Mouse (Mus musculus): Measurements from ENCODE around the gene Tmem43.

The Tmem43 gene

DNA sequence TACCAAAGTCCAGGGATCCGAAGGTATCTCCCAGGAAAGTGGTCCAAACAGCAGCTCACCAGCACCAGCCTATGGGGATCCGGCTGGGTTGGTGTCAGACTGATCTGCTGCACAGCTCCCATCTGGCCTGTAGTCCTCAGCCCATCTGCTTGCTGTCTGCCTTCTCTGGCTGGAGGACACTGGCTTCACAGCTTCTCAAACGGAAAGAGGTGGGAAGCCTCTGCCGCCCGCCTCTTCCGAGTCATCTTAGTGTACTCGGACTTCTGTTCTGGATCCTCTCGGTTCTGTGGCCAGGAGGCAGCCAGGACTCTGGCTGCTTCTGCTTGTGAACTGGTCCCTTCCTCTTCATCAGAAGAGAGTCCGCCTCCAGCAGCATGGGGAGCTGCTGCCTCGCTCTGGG is 16.4 kb downstream of the Tmem43 start:
- peak; percentile 42 for DNase-seq (ENCODE audit: low spot score)

DNA sequence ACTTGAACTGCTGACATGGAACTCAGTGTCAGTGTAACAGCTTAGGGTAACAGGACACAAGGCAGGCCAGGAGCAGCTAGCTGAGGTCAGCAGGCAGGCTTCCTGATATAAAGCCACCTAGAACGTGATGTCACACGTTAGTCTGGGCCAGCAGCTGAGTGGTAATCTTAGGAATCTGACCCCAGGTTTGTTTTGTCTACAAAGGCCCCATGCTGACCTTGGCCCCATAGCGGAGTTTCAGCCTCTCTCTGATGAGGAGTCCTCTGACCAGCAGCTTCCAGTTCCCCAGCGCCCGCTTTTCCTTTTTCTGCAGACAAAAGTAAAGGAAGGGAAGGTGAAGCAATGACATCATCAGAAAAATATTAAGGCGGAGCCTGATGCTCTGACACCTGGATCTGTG is 17.5 kb downstream of the Tmem43 start:
- no peak for DNase-seq (ENCODE audit: low spot score)

DNA sequence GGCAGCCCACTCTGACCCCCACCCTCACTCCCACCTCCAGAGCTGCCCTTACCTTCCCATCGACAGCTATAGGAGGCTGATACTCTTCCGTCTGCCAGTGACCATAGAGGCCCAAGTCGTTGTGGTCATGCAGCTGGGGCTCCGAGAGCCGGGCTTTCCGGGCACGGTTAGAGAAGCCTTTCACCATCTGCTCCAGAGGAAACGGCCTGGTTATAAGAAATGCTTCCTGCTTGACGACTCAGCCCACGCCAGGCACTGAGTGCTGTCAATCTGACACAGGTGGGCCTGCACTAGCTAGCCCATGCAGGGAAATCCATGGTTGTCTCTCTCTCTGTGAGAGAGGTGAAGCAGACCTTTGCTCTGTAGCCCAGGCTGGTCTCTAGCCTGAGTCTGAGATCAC is 19.6 kb downstream of the Tmem43 start:
- DNase-seq (ENCODE audit: low spot score) = no peak

DNA sequence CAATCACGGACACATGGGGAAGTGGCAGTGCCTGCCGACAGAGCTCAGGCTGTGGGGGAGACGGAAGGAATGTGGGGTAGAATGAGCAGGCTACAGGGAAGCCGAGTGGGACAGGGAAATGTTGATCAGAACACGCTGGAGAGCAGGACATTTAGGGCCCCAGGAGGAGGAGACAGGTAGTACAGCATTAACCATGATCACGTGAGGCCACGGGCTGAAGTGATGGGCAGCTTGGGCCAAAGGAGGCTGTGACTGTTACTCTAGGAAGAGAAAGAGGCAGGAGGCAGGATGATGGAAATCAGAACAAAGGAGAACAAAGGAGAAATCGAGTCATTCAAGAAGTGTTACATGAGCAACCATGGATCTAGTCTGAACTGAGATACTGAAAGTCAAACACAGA is 21.0 kb downstream of the Tmem43 start:
- no peak for DNase-seq (ENCODE audit: low spot score)

DNA sequence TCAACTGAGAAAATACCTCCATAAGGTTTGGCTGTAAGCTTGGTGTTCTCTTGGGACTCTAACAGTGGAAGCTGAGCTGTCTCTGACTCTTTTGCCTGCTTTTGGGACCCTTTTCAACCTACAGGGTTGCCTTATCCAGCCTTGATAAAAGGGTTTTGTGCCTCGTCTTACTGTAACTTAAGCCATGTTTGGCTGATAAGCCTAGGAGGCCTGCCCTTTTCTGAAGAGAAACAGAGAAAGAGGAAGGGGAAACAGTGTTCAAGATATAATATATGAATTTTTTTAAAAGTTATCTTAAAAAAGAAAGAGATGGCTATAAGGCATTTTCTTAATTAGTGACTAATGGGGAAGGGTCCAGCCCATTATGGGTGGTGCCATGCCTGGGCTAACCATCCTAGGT is 29.8 kb downstream of the Tmem43 start:
- no peak for DNase-seq (ENCODE audit: low spot score)

DNA sequence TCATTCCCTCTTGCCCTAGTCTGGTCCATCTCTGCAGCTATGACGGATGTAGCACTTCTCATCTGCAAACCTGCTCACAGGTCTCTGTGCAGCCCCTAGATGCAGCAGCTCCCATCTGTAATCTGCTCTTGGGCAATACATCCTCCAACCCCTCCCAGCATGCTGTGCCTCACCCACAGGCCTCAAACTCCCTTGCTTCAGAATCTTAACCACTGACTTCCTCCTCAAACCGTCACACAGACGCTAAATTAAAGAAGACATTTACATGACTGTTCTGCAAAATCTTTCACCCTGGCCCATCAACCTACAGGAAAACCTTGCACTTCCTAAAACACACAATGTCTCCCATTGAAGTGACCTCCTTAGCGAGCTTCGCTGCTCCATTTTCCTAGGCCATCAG is 32.5 kb downstream of the Tmem43 start:
- no peak for DNase-seq (ENCODE audit: low spot score)

DNA sequence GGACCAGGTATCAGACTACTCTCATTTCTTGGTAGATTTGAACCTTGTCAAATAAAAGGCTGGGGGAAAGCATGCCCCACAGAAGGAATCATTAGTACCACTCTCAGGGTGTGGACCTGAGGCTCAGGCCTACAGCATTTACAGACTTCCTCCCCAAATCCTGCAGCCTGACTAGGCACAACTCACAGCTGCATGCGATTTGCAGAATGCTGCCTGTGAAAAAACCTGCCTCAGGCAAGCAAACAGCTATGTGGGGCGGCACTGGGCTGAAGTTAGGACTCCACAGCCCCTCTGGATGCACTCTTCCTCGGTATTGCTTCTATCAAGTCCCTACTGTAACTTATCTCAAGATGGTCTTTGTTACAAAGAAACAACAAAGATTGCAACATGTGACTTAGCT is 34.5 kb downstream of the Tmem43 start:
- DNase-seq (ENCODE audit: low spot score) = no peak

DNA sequence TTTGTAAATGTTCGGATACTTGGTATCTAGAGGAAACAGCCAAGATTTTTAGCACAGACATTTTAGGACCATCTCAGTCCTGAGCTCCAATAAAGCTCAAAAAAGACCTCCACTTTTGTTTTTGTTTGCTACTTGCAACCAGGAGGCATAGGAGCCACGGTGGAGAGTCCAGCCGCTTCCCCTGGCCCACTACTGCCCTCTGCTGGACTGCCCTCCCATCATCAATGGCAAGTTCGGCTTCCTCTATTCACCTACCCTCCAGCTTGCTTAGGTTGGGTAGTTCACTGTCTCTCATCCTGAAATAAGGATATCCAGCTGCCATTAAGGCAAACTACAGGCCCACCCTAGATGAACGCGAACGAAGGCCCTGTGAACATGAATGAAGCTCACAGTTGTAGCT is 35.8 kb downstream of the Tmem43 start:
- no peak for DNase-seq (ENCODE audit: low spot score)

DNA sequence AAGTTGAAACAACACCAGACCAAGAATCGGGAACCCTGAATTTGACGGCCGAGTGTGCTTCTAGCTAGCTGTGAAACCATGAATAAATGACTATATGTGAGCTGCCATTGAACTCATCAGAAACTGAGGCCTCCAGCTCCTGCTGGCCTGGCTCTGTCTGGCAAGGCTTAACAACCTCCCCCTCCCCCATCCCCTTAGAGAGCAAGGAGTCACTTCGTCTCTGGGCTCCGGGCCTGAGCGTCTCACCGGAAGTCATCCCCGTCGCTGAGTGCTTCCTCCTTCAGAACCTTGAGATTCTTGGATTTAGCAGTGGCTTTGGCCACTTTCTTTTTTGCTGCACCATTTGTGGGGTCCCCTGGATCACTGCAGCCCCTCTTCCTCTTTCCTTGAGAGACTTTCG is 36.7 kb downstream of the Tmem43 start:
- no peak for DNase-seq (ENCODE audit: low spot score)

DNA sequence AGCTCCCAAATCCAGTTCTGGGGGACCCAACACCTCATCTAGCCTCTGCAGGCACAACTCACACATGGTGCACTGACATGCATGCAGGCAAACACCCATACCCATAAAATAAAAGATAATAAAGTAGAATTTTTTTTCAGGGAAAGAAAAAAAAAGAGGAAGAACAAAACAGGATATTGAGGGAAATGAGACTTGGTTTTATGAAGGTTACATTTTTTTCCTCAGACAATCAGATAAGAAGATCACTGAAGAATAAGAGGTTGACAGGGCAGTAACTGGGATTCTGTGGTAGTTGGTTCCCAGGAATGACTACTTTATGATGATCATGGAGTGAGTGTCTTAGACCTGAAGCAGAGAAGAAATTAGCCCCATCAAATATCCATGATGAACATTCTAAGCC is 40.6 kb downstream of the Tmem43 start:
- DNase-seq (ENCODE audit: low spot score) = no peak

DNA sequence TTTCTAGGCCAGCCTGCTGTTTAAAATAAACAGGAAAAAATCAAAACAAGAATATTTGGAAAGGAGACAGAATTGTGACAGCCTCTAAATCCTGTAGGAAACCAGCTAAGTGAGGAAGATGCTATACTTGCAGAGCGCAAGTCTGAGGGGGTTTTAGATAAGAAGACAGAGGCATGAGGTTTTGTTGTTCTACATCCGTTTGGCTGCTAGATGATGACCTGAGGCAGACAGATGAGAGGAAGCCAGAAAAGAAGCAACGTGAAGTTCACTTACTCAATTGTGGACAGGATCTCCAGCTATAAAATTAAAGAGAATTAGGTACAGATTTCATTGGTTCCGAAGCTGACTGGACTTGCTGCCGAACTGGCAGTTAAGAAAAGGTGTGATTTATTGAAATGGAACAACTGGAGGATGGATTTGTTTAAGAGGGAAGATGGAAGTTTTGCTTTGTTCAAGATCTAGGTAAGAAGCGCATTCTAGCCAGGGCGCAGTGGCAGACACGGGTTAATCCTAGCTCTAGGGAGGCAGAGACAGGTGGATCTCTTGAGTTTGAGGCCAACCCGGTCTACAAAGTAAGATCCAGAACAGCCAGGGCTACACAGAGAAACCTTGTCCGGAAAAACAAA is 41.3 kb downstream of the Tmem43 start:
- DNase-seq (ENCODE audit: low spot score) = no peak

DNA sequence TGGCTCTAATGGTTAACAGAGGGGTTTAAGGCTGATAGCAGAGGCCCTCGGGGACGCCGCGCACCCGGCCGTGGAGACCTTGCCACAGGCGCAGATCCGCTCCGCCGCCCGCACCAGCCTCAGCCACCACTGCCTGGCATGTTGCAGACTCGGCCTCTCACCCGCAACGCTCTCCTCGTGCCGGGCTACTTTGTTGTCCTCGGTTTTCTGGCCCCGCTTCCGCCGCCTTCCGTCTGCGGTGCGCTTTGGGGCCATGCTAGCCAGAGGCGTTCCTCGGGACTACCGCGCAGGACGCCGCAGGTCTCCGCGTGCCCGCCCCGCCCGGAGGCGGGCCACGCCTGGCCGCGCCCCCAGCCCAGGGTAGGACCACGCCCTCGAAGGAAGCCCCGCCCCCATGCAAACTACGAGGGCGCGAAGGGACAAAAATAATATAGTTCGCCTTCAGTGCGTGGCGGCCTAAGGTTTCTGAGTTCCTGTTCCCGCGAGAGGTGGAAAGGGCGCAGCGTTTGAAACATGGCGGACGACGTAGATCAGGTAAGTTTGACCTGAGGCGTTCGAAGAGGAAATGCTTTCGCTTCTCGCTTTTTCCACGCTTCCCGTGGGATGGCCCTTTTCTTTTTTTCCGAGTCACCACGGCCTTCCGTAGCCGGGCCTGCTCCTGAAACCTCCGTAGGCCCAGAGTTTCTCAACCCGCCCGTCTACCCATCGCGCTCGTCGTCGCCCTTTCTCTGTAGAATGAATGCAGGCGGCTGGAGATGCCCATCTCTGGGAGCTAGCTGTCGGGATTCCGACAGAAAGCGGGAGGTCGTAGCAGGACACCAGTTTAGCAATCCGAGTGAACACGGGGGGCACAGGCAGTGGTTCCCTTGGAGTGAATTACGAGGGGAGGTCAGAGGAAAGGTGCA is 42.3 kb downstream of the Tmem43 start, which contains the start of the genes Xpc and Lsm3:
Gene Xpc, minus strand, starts transcription at position 344 of the 905 bp plus-strand sequence.
Gene Lsm3, plus strand, starts transcription at position 384 of the 905 bp plus-strand sequence.
- DNase-seq (ENCODE audit: low spot score) = peak; percentile 99

DNA sequence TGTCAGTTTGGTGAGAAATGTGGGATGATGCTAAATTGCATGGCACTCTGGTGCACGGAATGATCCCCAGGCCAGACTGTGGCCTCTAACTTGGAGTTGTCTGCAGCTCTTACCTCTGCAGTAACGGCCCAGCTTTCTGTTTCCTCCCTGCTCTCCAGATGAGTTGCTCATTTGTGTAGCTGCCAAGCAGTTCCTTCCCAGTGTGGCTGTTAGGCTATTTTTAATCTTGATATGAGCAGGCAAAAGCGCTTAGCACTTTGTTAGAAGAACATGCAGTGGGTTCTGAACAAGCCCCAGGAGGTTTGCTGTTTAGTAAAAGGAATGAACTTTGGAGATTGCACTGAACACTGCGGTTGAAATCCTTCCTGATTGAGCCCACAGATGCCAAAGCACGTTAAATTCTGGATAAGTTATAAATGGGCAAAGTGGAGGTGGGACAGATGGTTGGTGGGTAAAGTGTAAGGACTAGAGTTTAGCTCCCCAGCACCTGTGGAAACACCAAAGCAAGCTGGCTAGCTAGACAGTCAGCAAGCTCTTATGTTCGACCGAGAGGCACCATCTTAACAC is 45.0 kb downstream of the Tmem43 start:
- DNase-seq (ENCODE audit: low spot score) = no peak

DNA sequence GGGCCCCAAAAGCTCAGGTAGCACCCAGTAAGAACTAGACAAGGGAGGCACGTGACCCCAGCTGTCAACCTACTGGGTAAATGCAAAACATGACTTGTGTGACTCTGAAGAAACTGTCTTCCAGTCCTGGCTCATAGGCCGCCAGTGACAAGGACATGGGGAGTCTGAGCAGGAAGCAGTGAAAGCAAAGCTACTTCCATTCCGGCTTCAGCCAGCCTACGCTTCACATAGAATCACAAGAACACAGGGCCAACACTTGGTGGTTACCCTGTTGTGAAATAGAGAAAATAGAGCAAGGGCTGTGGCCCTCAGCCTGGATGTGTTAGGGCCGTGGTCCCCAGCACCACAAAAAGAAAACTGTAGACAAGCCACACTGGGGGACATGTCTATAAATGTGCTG is 49.3 kb downstream of the Tmem43 start:
- no peak for DNase-seq (ENCODE audit: low spot score)

DNA sequence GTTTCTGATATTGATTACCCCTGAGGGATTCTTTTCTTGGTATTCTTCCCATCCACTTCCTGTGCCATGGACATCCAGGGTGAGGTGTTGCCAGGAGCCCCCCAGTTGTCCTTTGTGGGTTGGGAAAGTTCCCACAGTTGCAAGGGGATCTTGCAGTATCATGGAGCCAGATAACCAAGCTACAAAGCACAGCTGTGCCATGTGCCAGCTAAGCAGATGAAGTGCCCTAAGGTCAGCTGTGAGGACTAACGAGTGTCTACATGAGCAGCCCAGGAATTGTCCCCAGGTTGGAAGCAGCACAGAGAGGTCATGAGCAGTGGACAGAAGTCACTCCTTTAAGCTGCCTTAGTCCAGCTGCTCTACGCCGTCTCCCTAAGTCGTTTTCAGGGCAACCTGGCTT is 52.0 kb downstream of the Tmem43 start:
- no peak for DNase-seq (ENCODE audit: low spot score)

DNA sequence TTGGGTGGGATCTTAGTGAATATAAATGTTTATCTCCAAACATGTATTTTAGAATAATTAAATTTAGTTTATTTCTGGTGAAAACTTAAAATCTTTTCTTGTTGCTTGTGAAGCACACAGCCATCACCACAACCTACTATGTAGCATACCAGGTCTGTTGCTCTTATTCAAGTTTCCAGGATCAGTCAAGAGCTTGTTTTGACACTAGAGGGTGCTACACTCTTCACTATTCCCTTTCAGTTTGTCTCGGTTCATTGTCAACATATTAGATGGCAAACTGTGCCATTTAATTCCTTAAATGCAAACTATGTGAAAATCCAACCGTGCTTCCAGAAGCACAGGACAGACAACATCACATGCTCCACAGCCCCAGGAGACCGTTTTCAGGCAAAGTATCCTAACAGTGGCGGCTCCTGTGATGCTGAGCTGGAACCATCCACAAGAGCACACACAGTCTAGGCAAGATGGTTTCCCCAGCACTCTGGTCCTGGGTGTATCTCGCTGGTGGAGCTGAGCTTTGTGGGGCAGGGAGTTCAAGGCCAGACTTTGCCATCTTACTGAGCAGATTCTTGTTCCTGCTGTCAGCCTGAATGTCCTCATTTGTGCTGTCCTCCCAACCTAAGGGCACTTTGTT is 53.8 kb downstream of the Tmem43 start:
- peak; percentile 69 for DNase-seq (ENCODE audit: low spot score)

DNA sequence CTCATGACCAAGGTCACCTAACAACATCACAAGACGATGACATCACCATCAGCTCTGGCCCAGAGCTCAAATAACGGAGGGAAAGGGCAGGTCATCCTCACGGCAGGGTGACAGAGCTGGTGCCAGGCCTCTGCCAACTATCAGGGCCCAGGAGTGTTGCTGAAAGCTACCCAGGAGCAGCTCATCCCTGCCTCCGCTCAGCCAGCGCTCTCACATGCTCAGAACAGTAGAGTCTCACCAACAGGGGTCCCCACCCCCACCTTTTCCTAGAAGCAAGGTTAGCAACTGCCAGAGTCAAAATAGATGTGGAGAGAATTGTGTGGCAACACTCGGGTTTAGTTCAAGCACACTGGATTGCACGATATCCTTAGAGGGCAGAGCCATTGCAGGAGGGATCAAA is 54.8 kb downstream of the Tmem43 start:
- no peak for DNase-seq (ENCODE audit: low spot score)

DNA sequence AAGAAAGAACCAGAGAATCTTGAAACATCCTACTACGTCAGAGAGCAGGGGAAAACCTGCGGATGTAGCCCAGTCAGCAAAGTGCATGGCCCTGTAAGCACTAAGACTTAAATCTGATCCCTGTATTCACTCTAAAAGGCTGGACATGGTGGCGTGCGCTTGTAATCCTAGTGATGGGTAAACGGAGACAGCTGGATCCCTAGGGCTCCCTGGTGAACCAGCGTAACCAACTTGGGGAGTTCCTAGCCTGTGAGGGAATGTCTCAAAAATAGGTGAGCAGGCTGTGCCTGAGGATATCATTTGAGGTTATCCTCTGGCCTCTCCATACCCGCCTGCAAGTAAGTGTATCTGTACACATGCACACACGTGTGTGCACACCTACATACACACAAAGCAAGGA is 57.2 kb downstream of the Tmem43 start:
- no peak for DNase-seq (ENCODE audit: low spot score)

DNA sequence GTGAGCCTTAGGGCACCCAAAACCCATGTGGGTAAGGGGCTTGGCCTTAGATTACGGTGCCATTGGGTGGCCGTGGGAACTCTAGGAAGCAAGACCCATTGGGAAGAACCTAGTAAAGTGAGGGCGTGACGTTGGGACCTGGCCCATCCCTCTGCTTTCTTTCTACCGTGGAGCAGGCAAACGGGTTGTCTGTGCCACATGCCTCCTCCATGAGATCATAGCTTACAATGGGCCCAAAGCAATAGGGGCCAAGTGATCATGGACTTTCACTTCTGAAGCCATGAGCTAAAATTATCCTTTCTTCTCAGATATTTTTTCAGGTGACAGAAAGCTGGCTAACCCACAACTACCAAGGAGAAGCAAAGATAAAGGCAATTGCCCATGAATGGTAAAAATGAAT is 57.8 kb downstream of the Tmem43 start:
- DNase-seq (ENCODE audit: low spot score) = no peak

DNA sequence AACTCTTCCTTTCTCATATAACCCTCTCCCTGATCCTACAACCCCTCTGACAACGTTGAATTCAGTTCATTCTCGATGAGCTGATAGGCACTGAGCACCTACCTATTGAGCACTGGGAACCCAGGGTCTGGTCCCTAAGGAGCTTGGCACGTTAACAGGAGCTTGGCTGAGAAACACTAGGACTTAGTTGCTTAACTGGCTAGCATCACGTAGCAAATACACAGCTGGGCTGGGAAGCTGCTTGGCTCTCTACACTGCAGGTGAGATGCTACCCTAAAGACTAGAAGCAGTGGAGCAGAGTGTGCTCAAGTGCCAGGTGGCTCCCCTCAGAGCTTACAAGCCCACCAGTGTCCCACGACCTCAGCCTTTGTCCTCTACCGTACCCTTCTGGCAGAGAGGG is 59.2 kb downstream of the Tmem43 start:
- no peak for DNase-seq (ENCODE audit: low spot score)

DNA sequence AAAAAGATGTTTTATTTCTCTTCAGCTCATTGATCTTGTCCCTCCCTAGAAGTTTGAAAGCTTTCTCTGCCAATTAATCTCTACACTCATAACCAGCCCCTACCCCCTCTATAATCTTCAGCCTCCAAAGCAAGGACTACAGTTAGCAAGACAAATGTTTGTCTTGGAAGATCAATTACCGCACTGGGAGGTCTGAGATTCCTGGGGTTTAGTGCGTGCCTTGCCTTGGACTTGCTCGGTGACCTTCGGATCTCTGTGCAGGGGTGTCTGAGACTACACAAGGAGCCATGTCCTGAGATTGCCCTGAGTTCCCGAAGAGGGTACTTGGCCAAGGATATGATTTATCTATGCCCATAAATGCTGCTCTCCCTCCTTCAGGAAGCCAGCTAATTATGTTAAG is 59.9 kb downstream of the Tmem43 start:
- DNase-seq (ENCODE audit: low spot score) = no peak

DNA sequence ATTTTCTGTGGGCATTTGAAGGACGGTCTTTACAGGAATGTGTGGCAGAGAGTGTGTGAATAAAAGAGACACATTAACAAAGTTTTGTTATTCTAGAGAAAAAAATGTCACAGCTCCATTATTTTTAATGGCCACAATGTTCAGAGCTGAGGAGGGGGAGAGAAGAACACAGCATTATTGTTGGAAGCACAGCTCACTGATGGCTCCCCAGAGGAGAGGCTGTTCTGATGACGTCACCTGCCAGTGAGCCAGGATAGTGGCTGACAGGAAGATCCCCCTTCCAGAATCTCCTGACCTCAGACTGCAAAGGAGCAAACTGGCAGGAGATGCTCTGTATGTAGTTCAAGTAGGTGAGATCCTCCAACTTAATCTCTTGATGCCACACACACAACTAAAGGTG is 60.3 kb downstream of the Tmem43 start:
- DNase-seq (ENCODE audit: low spot score) = no peak

DNA sequence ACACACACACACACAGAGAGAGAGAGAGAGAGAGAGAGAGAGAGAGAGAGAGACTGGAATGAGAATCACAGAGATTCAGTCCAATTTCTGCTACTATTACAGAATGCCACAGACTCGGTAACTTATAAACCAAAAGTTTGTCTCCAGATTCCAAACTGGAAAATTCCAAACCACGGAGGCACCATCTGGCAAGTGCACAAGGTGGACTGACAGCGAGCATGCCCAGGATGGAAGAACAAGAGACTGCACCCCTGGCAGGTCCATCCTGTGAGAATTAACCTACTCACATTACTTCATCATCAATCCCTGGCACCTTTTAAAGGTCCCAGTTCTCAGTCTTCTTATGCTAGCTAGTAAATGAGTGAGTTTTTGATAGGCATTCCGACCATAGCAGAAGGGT is 60.8 kb downstream of the Tmem43 start:
- DNase-seq (ENCODE audit: low spot score) = no peak
